Mouse (Mus musculus) brain, embryonic 14.5 days (tissue): ENCODE results near the gene Mapk8ip3. TPM values are rescaled to one million over a fixed set of nuclear protein-coding genes. Genes with fewer than 3 reads are reported as not detected.
A peak's percentile ranks its signal among the peaks of the same experiment; 100 is the strongest.

Experiments used
- DNase-seq: peaks from one replicate; pipeline ENCODE4 v3.0.0-alpha.2; 2011; ENCODE audit warnings: low read depth
- CTCF ChIP-seq: fragments of 200-500 bp; IDR thresholded peaks from 2 replicates; pipeline ENCODE4 v1.5.1; 2012; ENCODE audit warnings: inconsistent platforms, mild to moderate bottlenecking, moderate library complexity, borderline replicate concordance; ENCODE audit not compliant: insufficient read depth, insufficient read length; ENCODE audit errors: extremely low read depth
- POLR2A ChIP-seq: fragments of 200-500 bp; IDR thresholded peaks from 2 replicates; pipeline ENCODE4 v1.6.1; 2012; ENCODE audit warnings: mild to moderate bottlenecking, inconsistent platforms, borderline replicate concordance; ENCODE audit not compliant: poor library complexity, insufficient read depth, insufficient read length, severe bottlenecking; ENCODE audit errors: extremely low read depth
- polyA plus RNA-seq: library from polyadenylated mRNA; depleted of rRNA; stranded (reverse); fragments of >200 nt; gene quantifications from 2 replicates; pipeline ENCODE4 v1.2.3, GENCODE M21; 2012

Mapk8ip3 gene
- polyA plus RNA-seq, 1 experiment = 242 TPM

GRCm38 (mm10) chr17:24874405-24874745, 62.4 kb downstream of the Mapk8ip3 start:
- DNase-seq = no peak
- TF ChIP-seq POLR2A (no peak), CTCF (no peak)

- DNase-seq = no peak
- TF ChIP-seq CTCF (no peak), POLR2A (no peak)
These were observed 62.9 kb downstream of the Mapk8ip3 start for GRCm38 (mm10) chr17:24873695-24874404.

GRCm38 (mm10) chr17:24867914-24868313, 68.9 kb downstream of the Mapk8ip3 start:
- TF ChIP-seq POLR2A = no peak
- TF ChIP-seq CTCF = no peak
- DNase-seq = no peak

- DNase-seq = no peak
- no peak for TF ChIP-seq POLR2A
- TF ChIP-seq CTCF = no peak
These were observed 71.0 kb downstream of the Mapk8ip3 start, which contains the start of gene Igfals for GRCm38 (mm10) chr17:24865776-24866175. Igfals (plus strand) TSS chr17:24865997.

- TF ChIP-seq POLR2A (no peak), CTCF (no peak)
These were observed 75.0 kb downstream of the Mapk8ip3 start for GRCm38 (mm10) chr17:24861785-24862184.

GRCm38 (mm10) chr17:24860076-24860475, 76.7 kb downstream of the Mapk8ip3 start:
- TF ChIP-seq CTCF = no peak
- no peak for TF ChIP-seq POLR2A
- DNase-seq = no peak

More at GRCm38 (mm10) chr17:24861785-24862184, 75.0 kb downstream of the Mapk8ip3 start:
- no peak for DNase-seq

GRCm38 (mm10) chr17:24858967-24859366, 77.8 kb downstream of the Mapk8ip3 start:
- peak; percentile 54 for DNase-seq
- TF ChIP-seq POLR2A = no peak
- no peak for TF ChIP-seq CTCF

- TF ChIP-seq POLR2A (no peak), CTCF (no peak)
- DNase-seq = no peak
These were observed 78.8 kb downstream of the Mapk8ip3 start for GRCm38 (mm10) chr17:24857831-24858470.

GRCm38 (mm10) chr17:24856589-24856988, 80.2 kb downstream of the Mapk8ip3 start:
- no peak for DNase-seq
- TF ChIP-seq POLR2A = no peak
- no peak for TF ChIP-seq CTCF

- no peak for TF ChIP-seq POLR2A
- TF ChIP-seq CTCF = no peak
- no peak for DNase-seq
These were observed 80.8 kb downstream of the Mapk8ip3 start for GRCm38 (mm10) chr17:24855838-24856464.

- no peak for DNase-seq
- TF ChIP-seq CTCF = no peak
- no peak for TF ChIP-seq POLR2A
These were observed 85.2 kb downstream of the Mapk8ip3 start for GRCm38 (mm10) chr17:24851381-24852125.
